Mouse (Mus musculus): Measurements from ENCODE around the gene Mpdu1. TPM values are rescaled to one million over a fixed set of nuclear protein-coding genes. Genes with fewer than 3 reads are reported as not detected.
A peak's percentile ranks its signal among the peaks of the same experiment; 100 is the strongest.

Mpdu1 gene
- polyA plus RNA-seq, 1 experiment from 2014 or later, result 59.3 TPM

DNA sequence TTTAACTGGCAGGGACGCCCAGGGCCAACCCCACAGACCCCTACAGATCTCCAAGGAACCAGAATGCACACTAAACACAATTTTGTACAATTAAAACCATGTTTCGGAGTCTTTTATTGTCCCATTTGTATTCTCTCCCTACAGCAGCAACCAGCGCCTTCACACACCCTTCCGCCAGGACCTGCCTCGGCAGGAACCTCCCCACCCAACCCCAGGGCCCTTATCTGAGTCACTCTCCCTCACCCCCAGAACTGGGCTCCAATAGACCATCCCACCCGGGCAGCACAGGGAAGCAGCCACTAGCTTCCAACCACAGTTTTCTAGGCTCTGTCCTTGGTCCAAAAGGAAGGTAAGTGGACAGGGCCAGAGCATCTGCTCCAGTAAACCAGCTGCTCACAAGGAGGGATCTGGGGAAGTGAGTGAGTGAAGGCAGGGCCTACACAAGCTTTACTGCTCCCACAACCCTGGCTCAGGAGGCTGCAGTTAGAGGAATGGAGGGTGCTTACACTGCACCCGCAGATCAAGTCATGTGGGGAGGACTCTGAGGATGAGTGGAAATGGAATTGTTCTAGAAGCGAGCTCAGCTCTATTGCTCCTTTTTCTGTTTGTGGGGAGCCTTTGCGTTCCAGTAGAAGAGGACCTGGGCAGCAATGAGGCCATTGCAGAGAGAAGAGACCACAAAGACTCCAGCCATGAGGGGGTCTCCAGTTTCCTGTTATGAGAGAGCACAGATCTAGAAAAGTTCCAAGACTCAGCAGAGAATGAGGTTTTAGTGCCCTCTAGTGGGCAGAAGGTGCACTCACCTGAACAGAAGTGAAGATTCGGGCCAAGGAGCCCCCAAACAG is 5.6 kb downstream of the Mpdu1 start:
- no peak for ATAC-seq (ENCODE audit: low FRiP score, low read depth)
- H3K4me2 ChIP-seq (replicated peaks), result peak overlapping the region; percentile 14; the same call in 1 of the 2 replicates
- no peaks in the 10 kb centered on the region for H3K27me3 ChIP-seq
- peaks cover 68% of the 10 kb centered on the region for H3K36me3 ChIP-seq
- peak overlapping the region; percentile 11; the same call in 1 of the 2 replicates for H3K27ac ChIP-seq
- peaks cover 32% of the 10 kb centered on the region for H3K4me1 ChIP-seq
- no peaks in the 10 kb centered on the region for H3K9me3 ChIP-seq
- H3K4me3 ChIP-seq, result no peak overlapping the region; the same call in 1 of the 2 replicates
- 0 out of 2 replicates have a peak overlapping the region, but pooled peaks have one; percentile 4 for H3K9ac ChIP-seq
- WGBS, result 77% methylated on average over 10 of the region's 10 CpGs

DNA sequence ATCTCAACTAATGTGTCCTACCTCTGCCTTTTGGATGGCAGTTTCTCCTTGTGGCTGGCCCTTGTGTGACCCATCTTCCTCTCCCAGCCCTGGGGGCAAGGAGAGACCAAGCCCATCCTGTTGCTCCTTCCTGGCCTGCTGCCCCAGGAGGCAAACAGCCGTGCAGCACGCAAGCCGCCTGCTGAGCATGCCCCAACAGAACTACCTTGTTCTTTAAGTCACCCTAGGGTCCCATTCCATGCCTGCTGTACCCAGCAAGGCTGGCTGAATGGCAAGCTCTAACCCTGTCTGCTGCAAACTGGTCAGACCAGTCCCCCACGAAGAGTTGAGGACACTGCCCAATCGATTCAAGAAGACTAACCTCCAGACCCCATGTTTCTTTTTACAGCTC is 6.4 kb downstream of the Mpdu1 start:
- H3K27me3 ChIP-seq, result no peaks in the 10 kb centered on the region
- ATAC-seq (ENCODE audit: low FRiP score, low read depth), result no peak
- H3K9me3 ChIP-seq, result no peaks in the 10 kb centered on the region
- no peak overlapping the region; the same call in 1 of the 2 replicates for H3K27ac ChIP-seq
- H3K4me3 ChIP-seq, result no peak overlapping the region
- H3K4me1 ChIP-seq, result peaks cover 24% of the 10 kb centered on the region
- H3K4me2 ChIP-seq (replicated peaks), result peak overlapping the region; percentile 19; the same call in 1 of the 2 replicates
- H3K36me3 ChIP-seq, result peaks cover 75% of the 10 kb centered on the region
- 79% methylated on average over 5 of the region's 5 CpGs for WGBS
- H3K9ac ChIP-seq, result peak overlapping the region; percentile 31; the same call in 1 of the 2 replicates

DNA sequence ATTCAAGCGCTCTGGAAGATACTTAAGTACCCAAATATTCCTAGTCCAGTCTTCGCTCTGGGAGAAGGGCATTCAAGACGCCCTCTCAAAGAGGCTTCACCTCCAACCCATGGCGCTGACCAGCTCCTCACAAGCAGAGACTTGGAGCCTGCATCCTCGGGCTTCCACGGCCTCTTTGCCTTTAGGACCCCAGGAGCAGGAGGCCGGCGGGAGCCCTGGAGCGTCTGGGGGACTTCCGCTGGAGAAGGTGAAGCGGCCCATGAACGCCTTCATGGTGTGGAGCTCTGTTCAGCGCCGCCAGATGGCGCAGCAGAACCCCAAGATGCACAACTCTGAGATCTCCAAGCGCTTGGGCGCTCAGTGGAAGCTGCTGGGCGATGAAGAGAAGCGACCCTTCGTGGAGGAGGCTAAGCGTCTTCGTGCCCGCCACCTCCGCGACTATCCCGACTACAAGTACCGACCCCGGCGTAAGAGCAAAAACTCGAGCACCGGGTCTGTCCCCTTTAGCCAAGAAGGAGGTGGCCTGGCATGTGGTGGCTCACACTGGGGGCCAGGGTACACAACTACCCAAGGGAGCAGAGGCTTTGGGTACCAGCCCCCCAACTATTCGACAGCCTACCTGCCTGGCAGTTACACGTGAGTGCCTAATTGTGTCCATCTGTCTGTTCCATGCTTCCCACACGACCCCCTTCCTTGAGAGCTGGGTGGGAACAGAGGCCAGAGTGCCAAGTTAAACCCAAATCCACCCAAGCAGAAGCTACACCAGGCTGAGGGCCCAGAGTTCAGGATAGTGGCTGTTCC is 7.0 kb downstream of the Mpdu1 start, which contains the start of gene Sox15:
Sox15 (plus strand) TSS at position 51 of the 801 bp plus-strand sequence.
- peak; percentile 79 for ATAC-seq (ENCODE audit: low FRiP score, low read depth)
- H3K27ac ChIP-seq, result peak within 1 kb of the TSS; percentile 55; the same call in 1 of the 2 replicates
- H3K9me3 ChIP-seq, result no peaks in the 10 kb centered on the region
- peaks cover 24% of the 10 kb centered on the region for H3K4me1 ChIP-seq
- H3K4me2 ChIP-seq (replicated peaks), result peak within 1 kb of the TSS; percentile 36
- peaks cover 81% of the 10 kb centered on the region for H3K36me3 ChIP-seq
- no peak within 1 kb of the TSS for H3K4me3 ChIP-seq
- WGBS, result 18% methylated on average over 34 of the region's 34 CpGs
- H3K27me3 ChIP-seq, result no peaks in the 10 kb centered on the region
- peak within 1 kb of the TSS; percentile 39 for H3K9ac ChIP-seq

DNA sequence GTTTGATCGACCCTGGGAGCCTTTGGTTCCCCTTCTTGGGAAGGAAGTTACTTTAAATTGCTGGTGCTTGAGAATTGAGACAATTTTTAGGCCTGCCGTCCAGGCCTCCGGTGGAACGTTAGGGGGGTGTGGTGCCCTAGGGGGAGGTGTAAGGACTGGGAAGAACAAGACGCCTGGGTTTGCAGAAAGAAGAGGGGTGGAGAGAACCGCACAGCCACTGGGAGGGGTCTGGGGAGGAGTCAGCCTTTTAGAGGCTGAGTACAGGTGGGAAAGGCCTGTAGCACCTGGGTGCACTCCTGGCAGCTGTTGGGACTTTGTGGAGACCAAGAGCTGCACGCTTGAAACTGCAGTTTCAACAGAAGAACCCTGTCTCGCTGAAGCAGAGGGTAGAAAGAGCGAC is 7.7 kb downstream of the Mpdu1 start:
- 24% methylated on average over 9 of the region's 9 CpGs for WGBS
- H3K9me3 ChIP-seq, result no peaks in the 10 kb centered on the region
- H3K27ac ChIP-seq, result peak overlapping the region; percentile 55; the same call in 1 of the 2 replicates
- H3K4me3 ChIP-seq, result no peak overlapping the region
- H3K4me2 ChIP-seq (replicated peaks), result no peak overlapping the region
- H3K36me3 ChIP-seq, result peaks cover 82% of the 10 kb centered on the region
- peak overlapping the region; percentile 26; the same call in 1 of the 2 replicates for H3K9ac ChIP-seq
- H3K27me3 ChIP-seq, result no peaks in the 10 kb centered on the region
- H3K4me1 ChIP-seq, result peaks cover 24% of the 10 kb centered on the region
- no peak for ATAC-seq (ENCODE audit: low FRiP score, low read depth)

DNA sequence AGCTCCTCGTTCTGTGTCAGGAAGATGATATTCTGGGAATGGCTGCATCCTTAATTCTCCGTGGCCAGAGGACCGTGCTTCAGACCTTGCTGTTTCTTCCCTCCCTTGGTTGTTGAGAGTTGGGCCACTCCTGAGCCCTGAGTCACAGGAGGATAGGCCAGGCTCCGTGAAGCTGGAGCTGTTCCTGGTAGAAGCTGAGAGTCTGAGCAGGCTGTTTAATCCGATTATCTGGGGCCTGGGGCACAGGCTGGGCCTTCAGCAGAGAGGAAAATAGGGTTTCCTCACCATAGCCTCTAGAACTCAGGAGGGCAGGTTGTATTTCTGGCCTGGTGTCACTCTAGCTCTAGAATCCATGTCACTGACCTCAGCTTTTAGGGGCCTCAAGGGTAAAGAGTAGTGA is 9.0 kb downstream of the Mpdu1 start:
- Histone ChIP-seq H3K27ac (no peak overlapping the region), H3K9ac (0 out of 2 replicates have a peak overlapping the region, but pooled peaks have one; percentile 36), H3K36me3 (peaks cover 83% of the 10 kb centered on the region)

DNA sequence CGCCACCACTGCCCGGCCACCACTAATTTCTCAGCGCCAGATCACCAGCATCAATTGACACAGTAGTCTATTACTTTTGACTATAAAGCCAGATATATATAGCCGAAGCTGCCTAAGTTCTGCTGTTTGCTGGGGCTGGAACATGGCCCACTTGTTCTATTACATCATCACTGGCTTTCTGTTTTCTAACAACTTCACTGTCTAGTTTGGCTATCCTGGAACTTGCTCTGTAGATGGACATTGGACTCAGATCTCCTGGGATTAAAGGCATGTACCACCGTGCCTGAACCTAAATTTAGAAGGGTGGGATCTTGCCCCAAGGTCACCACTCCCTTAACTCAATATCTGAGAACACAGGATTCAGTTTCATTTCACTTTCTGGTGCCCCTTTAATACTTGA is 16.6 kb downstream of the Mpdu1 start:
- ATAC-seq (ENCODE audit: low FRiP score, low read depth), result no peak

More for the DNA sequence above, 9.0 kb downstream of the Mpdu1 start:
- Histone ChIP-seq H3K4me1 (peaks cover 24% of the 10 kb centered on the region), H3K27me3 (no peaks in the 10 kb centered on the region), H3K4me3 (no peak overlapping the region), H3K4me2 (replicated peaks) (no peak overlapping the region), H3K9me3 (no peaks in the 10 kb centered on the region)
- no peak for ATAC-seq (ENCODE audit: low FRiP score, low read depth)
- WGBS, result 76% methylated on average over 5 of the region's 5 CpGs

DNA sequence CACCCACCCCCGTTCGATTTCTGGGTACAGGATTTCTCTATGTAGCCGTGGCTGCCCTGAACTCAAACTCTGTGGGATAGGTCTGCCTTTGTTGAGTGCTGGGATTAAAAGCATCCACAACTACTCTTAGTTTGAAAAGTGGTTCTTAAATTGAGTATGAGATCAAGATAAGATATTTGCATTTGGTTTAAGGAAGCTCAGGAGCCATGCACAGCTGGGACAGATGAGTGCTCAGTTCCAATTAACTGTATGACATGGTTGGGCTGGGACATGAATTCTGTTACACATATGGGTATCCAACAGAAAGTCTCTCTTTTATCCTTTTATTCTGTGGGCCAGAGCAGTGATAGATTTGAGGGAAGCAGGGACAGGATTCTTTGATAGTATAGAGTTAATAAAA is 27.0 kb downstream of the Mpdu1 start:
- Histone ChIP-seq H3K4me1 (peaks cover 22% of the 10 kb centered on the region), H3K9ac (0 out of 2 replicates have a peak overlapping the region, but pooled peaks have one; percentile 4), H3K27ac (no peak overlapping the region), H3K9me3 (no peaks in the 10 kb centered on the region), H3K27me3 (no peaks in the 10 kb centered on the region), H3K36me3 (peaks cover 36% of the 10 kb centered on the region), H3K4me2 (replicated peaks) (peak overlapping the region; percentile 79), H3K4me3 (no peak overlapping the region)
- 88% methylated on average over 3 of the region's 3 CpGs for WGBS
- ATAC-seq (ENCODE audit: low FRiP score, low read depth), result no peak

More for the DNA sequence above, 16.6 kb downstream of the Mpdu1 start:
- Histone ChIP-seq H3K4me1 (no peaks in the 10 kb centered on the region), H3K27ac (no peak overlapping the region), H3K9me3 (no peaks in the 10 kb centered on the region), H3K4me2 (replicated peaks) (no peak overlapping the region), H3K4me3 (no peak overlapping the region), H3K9ac (no peak overlapping the region), H3K27me3 (no peaks in the 10 kb centered on the region), H3K36me3 (peaks cover 98% of the 10 kb centered on the region)
- WGBS, result 92% methylated on average over 5 of the region's 5 CpGs

DNA sequence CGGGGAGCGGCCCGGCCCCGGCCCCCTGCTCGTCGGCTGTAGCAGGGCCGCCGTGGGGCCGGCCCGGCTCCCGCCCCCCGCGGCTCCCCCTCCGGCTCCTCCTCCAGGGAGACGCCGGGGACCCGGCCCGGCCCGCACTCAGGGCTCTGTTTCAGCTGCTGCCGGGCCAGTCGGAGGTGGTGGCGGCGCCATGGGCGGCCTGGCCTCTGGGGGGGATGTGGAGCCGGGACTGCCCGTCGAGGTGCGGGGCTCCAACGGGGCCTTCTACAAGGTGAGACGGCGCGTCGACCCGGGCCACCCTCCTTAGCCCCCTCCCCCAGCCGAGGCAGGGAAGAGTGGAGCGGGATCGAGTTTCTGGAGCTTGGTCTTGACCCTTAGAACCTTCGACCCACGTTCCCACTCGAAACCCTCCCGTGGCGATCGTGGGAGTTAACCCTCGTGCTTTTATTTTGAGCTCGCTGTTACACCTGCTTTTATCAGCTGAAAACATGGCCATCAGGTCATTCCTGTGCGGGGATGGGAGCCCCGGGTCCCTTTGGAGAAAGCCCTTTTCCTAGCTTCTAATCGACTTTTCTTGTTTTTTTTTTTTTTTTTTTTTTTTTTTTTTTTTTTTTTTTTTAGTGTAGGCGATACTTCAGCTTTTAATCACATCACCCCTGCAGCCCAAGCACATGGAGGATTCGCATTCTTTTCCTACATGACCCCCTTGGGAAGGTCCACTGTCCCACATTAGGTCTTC is 29.1 kb downstream of the Mpdu1 start:
- H3K27me3 ChIP-seq, result no peaks in the 10 kb centered on the region
- peak overlapping the region; percentile 75 for H3K4me3 ChIP-seq
- H3K4me2 ChIP-seq (replicated peaks), result peak overlapping the region; percentile 79
- WGBS, result under 1% methylated on average over 36 of the region's 50 CpGs
- peak; percentile 52 for ATAC-seq (ENCODE audit: low FRiP score, low read depth)
- H3K27ac ChIP-seq, result peak overlapping the region; percentile 94
- H3K9me3 ChIP-seq, result no peaks in the 10 kb centered on the region
- H3K9ac ChIP-seq, result peak overlapping the region; percentile 96
- H3K36me3 ChIP-seq, result peaks cover 19% of the 10 kb centered on the region
- H3K4me1 ChIP-seq, result peaks cover 22% of the 10 kb centered on the region

DNA sequence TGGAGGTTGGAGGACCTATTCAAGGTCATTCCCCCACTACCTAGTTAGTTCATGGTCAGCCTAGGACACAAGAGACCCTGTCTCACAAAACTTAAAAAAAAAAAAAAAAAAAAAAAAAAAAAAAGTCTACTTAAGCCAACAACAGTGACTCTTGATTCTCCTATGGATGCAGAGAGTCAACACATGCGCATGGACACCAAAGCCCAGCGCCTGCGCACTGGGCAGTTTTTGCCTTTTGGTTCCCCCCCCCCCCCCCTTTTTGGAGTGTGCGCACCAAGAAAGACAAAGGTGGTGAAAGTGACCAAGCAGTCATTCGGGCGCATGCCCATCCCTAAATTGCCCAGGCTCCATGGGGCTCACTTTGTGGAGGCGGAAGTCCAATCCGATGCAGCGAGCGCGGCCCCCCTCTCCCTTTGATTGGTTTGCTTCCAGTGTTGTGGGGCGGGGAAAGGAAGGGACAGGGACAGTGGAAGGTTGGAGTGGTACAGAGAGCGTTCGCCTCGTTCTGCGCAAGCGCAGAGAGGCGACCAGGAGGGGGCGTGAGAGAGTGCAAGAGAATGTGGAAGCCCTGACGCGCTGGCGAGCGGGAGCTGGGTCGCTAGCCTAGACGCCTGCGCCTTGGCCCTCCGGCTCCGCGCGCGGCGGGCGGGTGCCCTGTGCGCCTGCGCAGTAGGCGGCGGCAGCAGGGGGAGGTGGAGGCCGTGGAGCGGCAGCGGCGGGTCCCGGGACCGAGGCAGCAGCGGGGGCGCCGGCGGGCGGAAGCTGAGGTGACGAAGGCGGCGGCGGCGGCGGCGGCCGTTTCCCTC is 30.0 kb downstream of the Mpdu1 start, which contains the start of gene Fxr2:
Fxr2 (plus strand) TSS at position 707 of the 806 bp plus-strand sequence.
- no peaks in the 10 kb centered on the region for H3K27me3 ChIP-seq
- 1% methylated on average over 37 of the region's 56 CpGs for WGBS
- ATAC-seq (ENCODE audit: low FRiP score, low read depth), result peak; percentile 98
- H3K36me3 ChIP-seq, result peaks cover 14% of the 10 kb centered on the region
- H3K9ac ChIP-seq, result peak within 1 kb of the TSS; percentile 96
- peak within 1 kb of the TSS; percentile 79 for H3K4me2 ChIP-seq (replicated peaks)
- H3K4me3 ChIP-seq, result peak within 1 kb of the TSS; percentile 75
- H3K9me3 ChIP-seq, result no peaks in the 10 kb centered on the region
- peaks cover 22% of the 10 kb centered on the region for H3K4me1 ChIP-seq
- H3K27ac ChIP-seq, result peak within 1 kb of the TSS; percentile 94

DNA sequence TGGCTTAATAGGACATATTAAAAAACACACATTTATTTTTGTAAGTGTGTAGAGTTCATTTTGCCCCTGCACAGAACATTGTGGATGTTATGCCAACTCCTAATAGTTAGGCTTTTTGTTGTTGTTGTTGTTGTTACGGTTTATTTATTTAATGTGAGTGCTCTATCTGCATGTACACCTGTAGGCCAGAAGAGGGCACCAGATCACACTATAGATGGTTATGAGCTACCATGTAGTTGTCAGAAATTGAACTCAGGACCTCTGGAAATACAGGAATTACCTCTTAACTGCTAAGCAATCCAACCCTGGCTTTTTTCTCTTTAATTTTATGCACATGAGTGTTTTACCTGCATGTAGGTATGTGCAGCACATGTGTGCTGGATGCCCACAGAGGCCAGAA is 32.6 kb downstream of the Mpdu1 start:
- Histone ChIP-seq H3K4me3 (no peak overlapping the region), H3K27me3 (no peaks in the 10 kb centered on the region), H3K4me2 (replicated peaks) (no peak overlapping the region), H3K9ac (no peak overlapping the region), H3K36me3 (no peaks in the 10 kb centered on the region), H3K4me1 (peaks cover 12% of the 10 kb centered on the region), H3K9me3 (no peaks in the 10 kb centered on the region), H3K27ac (no peak overlapping the region)
- no peak for ATAC-seq (ENCODE audit: low FRiP score, low read depth)
- WGBS, result 74% methylated on average over 1 of the region's 1 CpGs

DNA sequence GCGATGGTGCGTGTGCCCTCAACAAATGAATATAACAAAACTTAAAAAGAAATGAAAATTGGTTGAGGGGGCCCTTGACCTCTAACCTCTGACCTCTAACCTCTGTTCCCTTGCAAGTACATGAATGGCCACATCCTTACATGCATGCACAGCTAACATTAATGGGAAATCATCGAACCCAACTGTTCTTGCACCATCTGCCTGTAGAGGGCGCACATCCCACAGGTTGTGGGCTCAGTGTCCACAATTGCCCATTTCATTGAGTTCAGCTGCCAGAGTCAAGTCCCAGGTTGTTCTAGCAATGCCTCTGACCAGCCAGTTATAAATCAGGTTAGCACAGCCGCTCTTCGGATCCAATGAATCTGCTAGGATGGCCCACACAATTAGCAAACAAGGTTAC is 34.2 kb downstream of the Mpdu1 start:
- Histone ChIP-seq H3K4me2 (replicated peaks) (no peak overlapping the region), H3K9me3 (no peaks in the 10 kb centered on the region), H3K27ac (no peak overlapping the region), H3K4me1 (no peaks in the 10 kb centered on the region), H3K4me3 (no peak overlapping the region), H3K36me3 (no peaks in the 10 kb centered on the region), H3K9ac (no peak overlapping the region), H3K27me3 (no peaks in the 10 kb centered on the region)
- WGBS, result 34% methylated on average over 6 of the region's 6 CpGs
- ATAC-seq (ENCODE audit: low FRiP score, low read depth), result no peak
